Mouse (Mus musculus) hindbrain, postnatal 0 days (tissue): ENCODE results near the gene C1ra. TPM values are rescaled to one million over a fixed set of nuclear protein-coding genes. Genes with fewer than 3 reads are reported as not detected.
"Not testable (repeated sequence)": the region's sequence is repeated elsewhere in the genome, so short reads cannot be mapped to it uniquely, and the experiment has no call there.

Experiments
- ATAC-seq: fragments of 200-750 bp; cut with Nextera tagmentation; 2 replicates; pipeline ENCODE4 v1.8.0; 2017; ENCODE audit warnings: mild to moderate bottlenecking, moderate TSS enrichment, moderate library complexity
- DNase-seq: peaks from one replicate; pipeline ENCODE4 v3.0.0-alpha.2; 2015; ENCODE audit warnings: low spot score
- H3K27ac ChIP-seq: fragments of 300-500 bp; sonication (generic); 2 replicates; pipeline ENCODE4 v1.5.1; 2014; ENCODE audit warnings: mild to moderate bottlenecking
- H3K27me3 ChIP-seq: fragments of 300-500 bp; sonication (generic); 2 replicates; pipeline ENCODE4 v1.6.1; 2014; ENCODE audit warnings: low read length, mixed read lengths; ENCODE audit not compliant: insufficient read depth
- H3K36me3 ChIP-seq: fragments of 300-500 bp; sonication (generic); 2 replicates; pipeline ENCODE4 v1.6.1; 2014; ENCODE audit warnings: low read length, mixed read lengths; ENCODE audit not compliant: insufficient read depth
- H3K4me1 ChIP-seq: fragments of 300-500 bp; sonication (generic); 2 replicates; pipeline ENCODE4 v1.6.1; 2014; ENCODE audit warnings: antibody characterized with exemption, low read length, mixed read lengths; ENCODE audit not compliant: insufficient read depth
- H3K4me2 ChIP-seq: fragments of 300-500 bp; sonication (generic); 2 replicates; pipeline ENCODE4 v1.6.1; 2014; ENCODE audit warnings: low read depth, mild to moderate bottlenecking, low read length, moderate library complexity, mixed read lengths
- H3K4me3 ChIP-seq: fragments of 300-500 bp; sonication (generic); 2 replicates; pipeline ENCODE4 v1.5.1; 2014; ENCODE audit warnings: low read length
- H3K9ac ChIP-seq: fragments of 300-500 bp; sonication (generic); replicated peaks from 2 replicates; pipeline ENCODE4 v1.6.1; 2014; ENCODE audit warnings: mild to moderate bottlenecking, low read length, moderate library complexity, mixed read lengths
- H3K9me3 ChIP-seq: fragments of 300-500 bp; sonication (generic); 2 replicates; pipeline ENCODE4 v1.6.1; 2016; ENCODE audit warnings: low read length, mixed read lengths
- CTCF ChIP-seq: IDR thresholded peaks from 2 replicates; pipeline ENCODE4 v1.5.1; 2016; ENCODE audit warnings: antibody characterized with exemption, control low read depth, low read depth
- WGBS: fragments of 180-500 bp; shearing (Covaris S2); extraction: QIAGEN DNeasy Blood & Tissue Kit; methylation state at CpG from one replicate; pipeline ENCODE4 v1.1.7; 2014; 5-methylcytosine and 5-hydroxymethylcytosine counted together
- polyA plus RNA-seq: library from polyadenylated mRNA; unstranded; fragments of >200 nt; fragmentation: Nextera tagmentation; extraction: Ambion mirVana; gene quantifications from 2 replicates; pipeline ENCODE4 v1.2.1, GENCODE M21; 2015
- total RNA-seq: library from RNA; depleted of rRNA; stranded (reverse); fragments of >200 nt; gene quantifications from 2 replicates; pipeline ENCODE4 v1.2.3, GENCODE M21; 2014

Gene C1ra
- total and polyA plus RNA-seq, 2 experiments from 2014 or later = 0.42 to 0.83 TPM

- Histone ChIP-seq H3K27me3 (no peaks in the 10 kb centered on the region), H3K4me3 (no peak overlapping the region), H3K9ac (no peak overlapping the region), H3K27ac (no peak overlapping the region), H3K36me3 (no peaks in the 10 kb centered on the region), H3K4me2 (no peak overlapping the region), H3K9me3 (no peaks in the 10 kb centered on the region), H3K4me1 (no peaks in the 10 kb centered on the region)
- no peak for TF ChIP-seq CTCF
- DNase-seq = no peak
- WGBS = 88% methylated on average over 3 of the region's 3 CpGs
- ATAC-seq = no peak
Observed at GRCm38 (mm10) chr6:124478874-124479572, 33.2 kb upstream of the C1ra start.

DNA sequence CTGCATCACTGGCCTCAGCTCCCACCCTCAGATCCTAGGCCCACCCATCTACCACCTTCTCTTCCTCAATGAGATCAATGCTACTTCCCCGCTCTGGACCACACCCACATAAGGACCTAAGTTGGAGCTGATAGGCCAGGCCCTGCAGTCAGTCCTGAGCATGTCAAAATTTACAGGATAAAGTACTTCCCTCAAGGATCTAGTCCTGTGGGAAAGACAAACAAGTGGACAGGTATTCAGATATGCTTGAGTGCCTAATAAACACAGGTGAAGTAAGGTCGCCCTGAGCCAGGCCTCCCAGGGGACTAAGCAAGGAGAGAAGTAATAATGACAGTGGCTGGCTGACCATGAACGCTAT is 32.7 kb upstream of the C1ra start:
- 93% methylated on average over 3 of the region's 3 CpGs for WGBS
- no peak for DNase-seq
- Histone ChIP-seq H3K9ac (no peak overlapping the region), H3K9me3 (no peaks in the 10 kb centered on the region), H3K27me3 (no peaks in the 10 kb centered on the region), H3K36me3 (no peaks in the 10 kb centered on the region), H3K4me2 (no peak overlapping the region), H3K27ac (no peak overlapping the region), H3K4me1 (no peaks in the 10 kb centered on the region), H3K4me3 (no peak overlapping the region)
- ATAC-seq = no peak
- TF ChIP-seq CTCF = no peak

DNA sequence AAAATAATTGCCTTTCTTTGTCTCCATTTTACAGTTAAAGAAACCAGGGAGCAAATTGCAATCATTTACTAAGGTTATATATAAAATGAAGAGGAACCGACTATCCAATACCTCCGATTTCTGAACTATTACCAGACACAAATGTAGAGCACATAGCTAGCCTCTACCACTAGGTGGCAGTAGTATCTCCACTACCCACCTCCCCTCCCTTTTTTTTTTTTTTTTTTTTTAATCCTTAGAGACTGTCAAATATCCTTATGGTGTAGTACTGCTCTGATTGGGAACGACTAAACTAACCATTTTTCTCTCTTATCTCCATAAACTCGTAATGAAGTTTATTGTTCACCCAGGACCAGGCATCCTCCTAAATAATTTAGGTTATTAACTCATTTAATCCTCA is 31.9 kb upstream of the C1ra start:
- H3K9me3 ChIP-seq = no peaks in the 10 kb centered on the region
- no peaks in the 10 kb centered on the region for H3K27me3 ChIP-seq
- ATAC-seq (0 out of 2 replicates have a peak, but pooled peaks have one; percentile 15), DNase-seq (peak; percentile 81)
- no peaks in the 10 kb centered on the region for H3K36me3 ChIP-seq
- peak; percentile 77 for TF ChIP-seq CTCF
- H3K4me3 ChIP-seq = no peak overlapping the region
- no peak overlapping the region for H3K9ac ChIP-seq
- 50% methylated on average over 4 of the region's 4 CpGs for WGBS
- H3K4me2 ChIP-seq = no peak overlapping the region
- no peaks in the 10 kb centered on the region for H3K4me1 ChIP-seq
- no peak overlapping the region for H3K27ac ChIP-seq

DNA sequence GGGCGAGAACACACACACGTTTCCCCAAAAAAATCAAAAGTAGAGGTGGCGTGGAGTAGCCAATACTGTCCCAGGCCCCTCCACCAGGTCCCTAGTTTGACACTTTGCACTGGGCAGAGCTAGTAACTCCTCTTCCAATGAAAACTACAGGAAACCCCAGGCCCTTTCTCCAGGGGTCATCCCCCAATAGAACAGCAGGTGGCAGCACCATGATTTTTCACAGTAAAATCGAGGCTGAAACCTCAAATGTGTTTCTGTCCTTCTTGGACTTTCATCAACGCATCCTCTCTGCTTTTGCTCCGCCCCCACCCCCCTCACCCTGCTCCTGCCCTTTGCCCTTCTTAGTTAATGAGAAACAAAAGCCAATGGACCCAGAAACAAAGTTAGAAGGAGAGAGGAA is 30.6 kb upstream of the C1ra start:
- H3K36me3 ChIP-seq = no peaks in the 10 kb centered on the region
- no peak overlapping the region for H3K9ac ChIP-seq
- no peak overlapping the region for H3K4me2 ChIP-seq
- no peak overlapping the region for H3K27ac ChIP-seq
- TF ChIP-seq CTCF = peak; percentile 70
- H3K27me3 ChIP-seq = no peaks in the 10 kb centered on the region
- H3K4me3 ChIP-seq = no peak overlapping the region
- no peaks in the 10 kb centered on the region for H3K9me3 ChIP-seq
- 0 out of 2 replicates have a peak, but pooled peaks have one; percentile 36 for ATAC-seq
- 31% methylated on average over 6 of the region's 6 CpGs for WGBS
- no peaks in the 10 kb centered on the region for H3K4me1 ChIP-seq
- DNase-seq = peak; percentile 69

- not testable (repeated sequence) for H3K36me3 ChIP-seq, ATAC-seq, H3K4me3 ChIP-seq, H3K9ac ChIP-seq, H3K9me3 ChIP-seq, DNase-seq, H3K27me3 ChIP-seq, H3K27ac ChIP-seq, H3K4me1 ChIP-seq, H3K4me2 ChIP-seq
- WGBS = 80% methylated on average over 3 of the region's 3 CpGs
Observed at GRCm38 (mm10) chr6:124483831-124484230, 28.4 kb upstream of the C1ra start.

GRCm38 (mm10) chr6:124484851-124485250 is 27.4 kb upstream of the C1ra start:
- H3K9me3 ChIP-seq = no peaks in the 10 kb centered on the region
- H3K27ac ChIP-seq = no peak overlapping the region
- ATAC-seq (no peak), DNase-seq (no peak)
- no peaks in the 10 kb centered on the region for H3K36me3 ChIP-seq
- no peak overlapping the region for H3K9ac ChIP-seq
- H3K4me3 ChIP-seq = no peak overlapping the region
- H3K27me3 ChIP-seq = no peaks in the 10 kb centered on the region
- TF ChIP-seq CTCF = no peak
- WGBS = 84% methylated on average over 7 of the region's 7 CpGs
- H3K4me1 ChIP-seq = no peaks in the 10 kb centered on the region
- H3K4me2 ChIP-seq = no peak overlapping the region

DNA sequence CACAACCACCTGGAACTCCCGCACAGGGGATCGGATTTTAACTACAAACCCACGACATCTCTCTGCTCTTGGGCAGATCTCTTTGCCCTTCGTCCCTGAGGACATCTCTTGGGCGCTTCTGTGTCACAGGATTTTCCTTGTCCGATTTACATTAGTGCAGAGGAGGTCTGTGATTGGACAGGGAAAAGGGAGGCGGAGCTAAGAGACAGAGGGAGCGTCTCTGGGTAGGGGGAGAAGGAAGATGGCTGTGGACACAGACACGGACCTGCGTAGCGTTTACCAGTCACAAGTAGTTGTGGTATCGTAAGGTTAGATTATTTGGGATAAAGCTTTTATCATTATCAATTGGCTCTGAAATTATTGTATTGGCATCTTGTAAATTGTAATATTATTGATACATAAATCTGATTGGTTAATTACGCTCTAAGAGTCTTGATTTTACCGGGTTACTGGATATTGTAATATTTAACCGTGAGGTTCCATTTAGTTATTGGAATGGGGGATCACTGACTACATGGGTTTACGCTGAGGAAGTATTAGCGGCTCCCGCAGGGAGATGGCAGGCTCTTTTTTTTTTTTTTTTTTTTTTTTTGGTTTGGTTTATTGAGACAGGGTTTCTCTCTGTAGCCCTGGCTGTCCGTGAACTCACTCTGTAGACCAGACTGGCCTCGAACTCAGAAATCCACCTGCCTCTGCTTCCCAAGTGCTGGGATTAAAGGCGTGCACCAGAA is 26.6 kb upstream of the C1ra start:
- DNase-seq (peak; percentile 73), ATAC-seq (peak; percentile 93)
- Histone ChIP-seq H3K36me3 (no peaks in the 10 kb centered on the region), H3K4me3 (peak overlapping the region; percentile 26), H3K9me3 (no peaks in the 10 kb centered on the region), H3K4me1 (no peaks in the 10 kb centered on the region), H3K27me3 (no peaks in the 10 kb centered on the region), H3K4me2 (peak overlapping the region; percentile 41), H3K9ac (no peak overlapping the region), H3K27ac (no peak overlapping the region)
- TF ChIP-seq CTCF = no peak
- 29% methylated on average over 21 of the region's 21 CpGs for WGBS
